Mouse (Mus musculus): ENCODE measurements around the gene Hoxb6.

DNA sequence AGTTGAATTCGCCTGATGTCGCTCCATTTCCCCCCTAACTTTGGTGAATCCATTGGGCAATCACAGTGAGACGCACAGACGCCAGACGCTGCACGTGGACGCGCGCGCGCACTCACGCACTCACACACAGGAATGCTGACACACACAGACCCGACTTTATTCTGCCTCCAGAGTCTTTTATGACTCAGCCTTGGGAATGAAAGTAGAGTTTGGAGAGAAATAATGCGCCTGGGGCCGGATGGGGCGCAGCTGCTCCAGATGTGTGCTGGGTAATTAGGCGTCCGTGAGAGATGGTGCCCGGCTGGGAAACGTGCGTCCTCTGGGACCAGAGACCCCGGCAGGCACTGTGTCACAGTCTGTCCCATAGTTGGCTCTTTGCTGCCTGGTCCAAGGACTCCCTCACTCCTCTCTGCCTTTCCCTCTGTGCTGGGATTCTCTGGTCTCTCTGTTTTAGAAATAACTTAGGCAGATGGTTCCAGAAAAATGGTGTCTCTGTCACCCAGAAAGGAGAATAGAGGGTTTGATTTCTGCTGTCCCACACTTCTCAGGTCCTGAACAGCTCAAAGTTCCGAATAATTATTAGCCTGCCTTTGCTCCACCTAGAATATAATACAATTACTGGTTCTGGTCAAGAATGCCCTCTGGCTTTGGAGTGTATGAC, 31.8 kb upstream of the Hoxb6 start:
- TF ChIP-seq SMC3 (IDR thresholded peaks at IDR 0.05; ENCODE audit: low read depth, low read length) (no peak), CTCF (IDR thresholded peaks at IDR 0.05 in 2 of 3, conservative IDR thresholded peaks at IDR 0.05 in 1 of 3; ENCODE audit: control insufficient read depth in 1 of 3, insufficient read depth in 1 of 3, low read depth in 2 of 3, low read length in 3 of 3, poor library complexity in 1 of 3, severe bottlenecking in 1 of 3) (no peak), POLR2A (IDR thresholded peaks at IDR 0.05; ENCODE audit: control insufficient read depth in 1 of 2, insufficient read depth in 1 of 2, low read depth in 1 of 2, low read length in 2 of 2, poor library complexity in 1 of 2) (no peak), TCF12 (IDR thresholded peaks at IDR 0.05; ENCODE audit: low read depth, low read length) (no peak), CHD2 (IDR thresholded peaks at IDR 0.05; ENCODE audit: low read length) (no peak), MAZ (IDR thresholded peaks at IDR 0.05; ENCODE audit: low read depth, low read length) (no peak), HCFC1 (IDR thresholded peaks at IDR 0.05; ENCODE audit: low read depth, low read length) (no peak), GATA1 (IDR thresholded peaks at IDR 0.05; ENCODE audit: low read depth, low read length) (no peak), TBP (IDR thresholded peaks at IDR 0.05; ENCODE audit: low read depth, low read length) (no peak), MEF2A (IDR thresholded peaks at IDR 0.05; ENCODE audit: extremely low read depth, insufficient replicate concordance, low read depth, low read length, poor library complexity, severe bottlenecking) (no peak)
